Mouse (Mus musculus): ENCODE results near the gene Pakap. TPM values are rescaled to one million over a fixed set of nuclear protein-coding genes. Genes with fewer than 3 reads are reported as not detected.

The Pakap gene
- polyA plus RNA-seq, 1 experiment = 1.9 TPM

- no peak for DNase-seq (ENCODE audit: low read depth)
- no peak for TF ChIP-seq POLR2A (IDR thresholded peaks at IDR 0.05; ENCODE audit: borderline replicate concordance, extremely low read depth, insufficient read depth, insufficient read length, poor library complexity, severe bottlenecking)
- no peak for TF ChIP-seq CTCF (IDR thresholded peaks at IDR 0.05; ENCODE audit: borderline replicate concordance, extremely low read depth, insufficient read depth, insufficient read length)
These were observed 279.7 kb downstream of the Pakap start for GRCm38 (mm10) chr4:57847676-57848075.

GRCm38 (mm10) chr4:57849465-57849864 lies 281.5 kb downstream of the Pakap start:
- TF ChIP-seq POLR2A (IDR thresholded peaks at IDR 0.05; ENCODE audit: borderline replicate concordance, extremely low read depth, insufficient read depth, insufficient read length, poor library complexity, severe bottlenecking) = no peak
- no peak for TF ChIP-seq CTCF (IDR thresholded peaks at IDR 0.05; ENCODE audit: borderline replicate concordance, extremely low read depth, insufficient read depth, insufficient read length)
- DNase-seq (ENCODE audit: low read depth) = no peak

DNA sequence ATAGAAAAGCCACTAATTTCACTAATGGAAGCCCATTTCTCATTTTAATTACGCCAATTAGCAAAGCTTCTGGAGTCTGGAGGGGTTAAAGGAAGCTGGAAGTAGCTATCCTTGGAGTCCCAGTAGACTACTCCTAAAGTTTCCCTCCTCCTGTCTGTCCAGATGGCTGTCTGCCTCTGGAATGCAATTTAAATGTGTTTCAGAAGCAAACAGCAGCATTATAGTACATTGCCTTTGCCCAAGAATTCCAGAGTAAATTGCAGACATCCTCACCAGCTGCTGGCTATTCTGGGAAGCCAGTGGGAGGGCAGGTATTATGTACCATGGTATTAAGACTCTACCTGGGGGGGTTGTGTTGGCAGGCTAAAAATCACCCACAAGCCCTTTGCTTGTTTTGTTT lies 283.8 kb downstream of the Pakap start:
- DNase-seq (ENCODE audit: low read depth) = no peak
- TF ChIP-seq CTCF (IDR thresholded peaks at IDR 0.05; ENCODE audit: borderline replicate concordance, extremely low read depth, insufficient read depth, insufficient read length) (no peak), POLR2A (IDR thresholded peaks at IDR 0.05; ENCODE audit: borderline replicate concordance, extremely low read depth, insufficient read depth, insufficient read length, poor library complexity, severe bottlenecking) (no peak)

- TF ChIP-seq POLR2A (IDR thresholded peaks at IDR 0.05; ENCODE audit: borderline replicate concordance, extremely low read depth, insufficient read depth, insufficient read length, poor library complexity, severe bottlenecking) (no peak), CTCF (IDR thresholded peaks at IDR 0.05; ENCODE audit: borderline replicate concordance, extremely low read depth, insufficient read depth, insufficient read length) (no peak)
- DNase-seq (ENCODE audit: low read depth) = no peak
These were observed 284.6 kb downstream of the Pakap start for GRCm38 (mm10) chr4:57852461-57853040.

- no peak for TF ChIP-seq CTCF (IDR thresholded peaks at IDR 0.05; ENCODE audit: borderline replicate concordance, extremely low read depth, insufficient read depth, insufficient read length)
- no peak for TF ChIP-seq POLR2A (IDR thresholded peaks at IDR 0.05; ENCODE audit: borderline replicate concordance, extremely low read depth, insufficient read depth, insufficient read length, poor library complexity, severe bottlenecking)
- DNase-seq (ENCODE audit: low read depth) = no peak
These were observed 286.2 kb downstream of the Pakap start for GRCm38 (mm10) chr4:57854181-57854580.

GRCm38 (mm10) chr4:57855281-57855941 lies 287.4 kb downstream of the Pakap start:
- DNase-seq (ENCODE audit: low read depth) = no peak
- no peak for TF ChIP-seq POLR2A (IDR thresholded peaks at IDR 0.05; ENCODE audit: borderline replicate concordance, extremely low read depth, insufficient read depth, insufficient read length, poor library complexity, severe bottlenecking)
- no peak for TF ChIP-seq CTCF (IDR thresholded peaks at IDR 0.05; ENCODE audit: borderline replicate concordance, extremely low read depth, insufficient read depth, insufficient read length)

DNA sequence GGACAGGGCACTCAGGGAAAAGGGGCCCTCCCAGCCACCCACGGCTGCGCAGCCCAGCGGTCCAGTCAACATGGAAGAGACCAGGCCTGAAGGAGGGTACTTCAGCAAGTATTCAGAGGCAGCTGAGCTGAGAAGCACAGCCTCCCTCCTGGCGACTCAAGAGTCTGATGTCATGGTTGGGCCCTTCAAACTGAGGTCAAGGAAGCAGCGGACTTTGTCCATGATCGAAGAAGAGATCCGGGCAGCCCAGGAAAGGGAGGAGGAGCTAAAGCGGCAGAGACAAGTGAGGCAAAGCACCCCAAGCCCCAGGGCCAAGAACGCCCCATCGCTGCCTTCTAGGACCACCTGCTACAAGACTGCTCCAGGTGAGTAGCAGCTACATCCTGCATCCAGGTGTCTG lies 288.7 kb downstream of the Pakap start:
- TF ChIP-seq POLR2A (IDR thresholded peaks at IDR 0.05; ENCODE audit: borderline replicate concordance, extremely low read depth, insufficient read depth, insufficient read length, poor library complexity, severe bottlenecking) (no peak), CTCF (IDR thresholded peaks at IDR 0.05; ENCODE audit: borderline replicate concordance, extremely low read depth, insufficient read depth, insufficient read length) (no peak)
- no peak for DNase-seq (ENCODE audit: low read depth)

DNA sequence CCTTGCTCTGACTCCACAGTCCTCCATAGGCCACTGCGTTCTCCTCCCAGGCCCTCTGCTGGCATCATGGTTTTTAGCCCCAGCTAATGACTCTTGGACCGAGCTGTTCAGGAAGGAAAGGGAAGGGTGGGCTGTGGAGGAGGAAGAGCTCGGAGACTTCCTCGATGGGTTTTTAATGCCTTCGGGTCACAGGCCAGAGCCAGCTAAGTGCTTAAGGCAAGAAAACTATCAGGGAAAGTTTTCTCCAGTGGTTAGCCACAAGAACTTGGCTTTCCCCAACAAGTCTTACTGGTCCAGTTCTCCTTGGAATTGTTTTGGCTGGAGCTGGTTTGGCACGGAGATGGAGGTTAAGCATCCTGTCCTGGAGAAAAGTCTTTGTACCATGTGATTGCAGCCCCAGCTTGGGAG lies 292.2 kb downstream of the Pakap start:
- no peak for DNase-seq (ENCODE audit: low read depth)
- TF ChIP-seq POLR2A (IDR thresholded peaks at IDR 0.05; ENCODE audit: borderline replicate concordance, extremely low read depth, insufficient read depth, insufficient read length, poor library complexity, severe bottlenecking) = no peak

- TF ChIP-seq CTCF (IDR thresholded peaks at IDR 0.05; ENCODE audit: borderline replicate concordance, extremely low read depth, insufficient read depth, insufficient read length) = no peak
- TF ChIP-seq POLR2A (IDR thresholded peaks at IDR 0.05; ENCODE audit: borderline replicate concordance, extremely low read depth, insufficient read depth, insufficient read length, poor library complexity, severe bottlenecking) = no peak
- DNase-seq (ENCODE audit: low read depth) = no peak
These were observed 293.2 kb downstream of the Pakap start for GRCm38 (mm10) chr4:57861166-57861565.

DNA sequence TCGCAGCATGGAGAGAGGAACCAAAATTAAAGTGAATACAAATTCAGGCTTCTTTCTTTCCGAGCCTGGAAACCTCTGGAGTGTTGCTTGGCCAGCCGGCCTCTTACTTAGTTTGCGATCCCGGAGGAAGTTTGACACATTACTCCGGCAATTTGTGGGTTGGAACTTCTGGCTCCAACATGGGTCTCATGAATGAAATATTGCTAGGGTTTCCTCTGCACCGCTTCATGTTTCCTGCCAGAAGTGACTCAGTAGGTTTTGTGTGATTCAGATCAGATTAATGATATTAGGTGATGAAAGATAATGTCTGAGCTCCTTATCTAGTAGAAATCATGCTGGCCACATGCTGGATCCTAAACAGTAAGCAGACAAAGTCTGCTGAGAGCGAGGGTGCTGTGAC lies 293.9 kb downstream of the Pakap start:
- no peak for TF ChIP-seq CTCF (IDR thresholded peaks at IDR 0.05; ENCODE audit: borderline replicate concordance, extremely low read depth, insufficient read depth, insufficient read length)
- no peak for TF ChIP-seq POLR2A (IDR thresholded peaks at IDR 0.05; ENCODE audit: borderline replicate concordance, extremely low read depth, insufficient read depth, insufficient read length, poor library complexity, severe bottlenecking)
- DNase-seq (ENCODE audit: low read depth) = no peak

- TF ChIP-seq CTCF (IDR thresholded peaks at IDR 0.05; ENCODE audit: borderline replicate concordance, extremely low read depth, insufficient read depth, insufficient read length) = no peak
- TF ChIP-seq POLR2A (IDR thresholded peaks at IDR 0.05; ENCODE audit: borderline replicate concordance, extremely low read depth, insufficient read depth, insufficient read length, poor library complexity, severe bottlenecking) = no peak
- no peak for DNase-seq (ENCODE audit: low read depth)
These were observed 294.4 kb downstream of the Pakap start for GRCm38 (mm10) chr4:57862269-57862986.

DNA sequence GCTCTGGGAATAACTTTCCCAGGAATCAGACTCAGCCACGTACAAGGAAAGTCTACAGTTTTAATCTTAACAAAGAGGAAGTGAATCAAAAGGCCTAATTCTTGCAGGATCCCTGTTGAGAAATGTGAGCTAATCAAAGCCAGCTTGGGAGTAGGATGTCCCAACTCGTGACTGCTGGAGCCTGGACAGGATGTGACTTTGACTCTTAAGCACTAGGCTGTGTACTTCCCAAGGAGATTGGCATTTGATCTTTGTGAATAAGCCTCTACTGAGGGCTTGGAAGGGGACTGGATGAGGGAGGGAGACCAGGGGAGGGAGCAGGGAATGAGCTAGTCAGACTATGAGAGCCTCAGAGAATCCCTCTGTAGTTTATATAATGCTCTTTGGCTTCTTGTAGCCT lies 298.1 kb downstream of the Pakap start:
- peak; percentile 62 for DNase-seq (ENCODE audit: low read depth)
- TF ChIP-seq CTCF (IDR thresholded peaks at IDR 0.05; ENCODE audit: borderline replicate concordance, extremely low read depth, insufficient read depth, insufficient read length) (no peak), POLR2A (IDR thresholded peaks at IDR 0.05; ENCODE audit: borderline replicate concordance, extremely low read depth, insufficient read depth, insufficient read length, poor library complexity, severe bottlenecking) (no peak)
